Comparison of ENCODE assay signal across 8 mouse cellular contexts in genomic region chr10:86302318-86302648, GRCm38 (mm10). TPM values are rescaled to one million over a fixed set of nuclear protein-coding genes. Genes with fewer than 3 reads are reported as not detected.
DNase-seq lines count a peak whose midpoint lies in the region; ATAC-seq lines count a peak whose summit lies in the region.

No protein-coding gene starts in this region.

- DNase-seq in adrenal gland, postnatal 10 days: peak; percentile 37
- no peak for DNase-seq in adrenal gland, postnatal 4 days (ENCODE audit: low spot score in 2 of 2)
- no peak for DNase-seq in liver, embryonic 11.5 days (ENCODE audit: low spot score)
- no peak for DNase-seq in B cell, adult 2 months
- no peak for DNase-seq in layer of hippocampus, adult 11-12 months (ENCODE audit: low spot score)

- no peak for ATAC-seq in megakaryocyte, adult 5-6 weeks (ENCODE audit: poor library complexity, severe bottlenecking)
- no peak for ATAC-seq in liver, embryonic 11.5 days (replicated peaks; ENCODE audit: low FRiP score)
- no peak for ATAC-seq in stomach, embryonic 16.5 days (ENCODE audit: insufficient read depth, low FRiP score)

- peaks cover 34% of the 10 kb centered on the region for H3K27me3 ChIP-seq in megakaryocyte, embryonic 14.5 days (replicated peaks)
- peaks cover 11% of the 10 kb centered on the region; the same call in 1 of the 2 replicates for H3K27me3 ChIP-seq in liver, embryonic 11.5 days (replicated peaks; ENCODE audit: control insufficient read depth, insufficient read depth, low read length)
- H3K27me3 ChIP-seq in stomach, embryonic 16.5 days (ENCODE audit: control insufficient read depth, insufficient read depth, low read length): 0 out of 2 replicates have a peak, but pooled peaks cover 5% of the 10 kb centered on the region

- no peaks in the 10 kb centered on the region for H3K9me3 ChIP-seq in megakaryocyte, embryonic 14.5 days
- no peaks in the 10 kb centered on the region for H3K9me3 ChIP-seq in liver, embryonic 11.5 days (ENCODE audit: control insufficient read depth, low read length)
- H3K9me3 ChIP-seq in stomach, embryonic 16.5 days (replicated peaks; ENCODE audit: control insufficient read depth, low read length): no peaks in the 10 kb centered on the region

- peak overlapping the region; percentile 95 for H3K4me3 ChIP-seq in megakaryocyte, embryonic 14.5 days (replicated peaks)
- H3K4me3 ChIP-seq in liver, embryonic 11.5 days (ENCODE audit: low read depth, low read length): peak overlapping the region; percentile 60
- H3K4me3 ChIP-seq in stomach, embryonic 16.5 days (replicated peaks; ENCODE audit: low read length): peak overlapping the region; percentile 68

- peak overlapping the region; percentile 98 for H3K4me2 ChIP-seq in liver, embryonic 11.5 days
- H3K4me2 ChIP-seq in stomach, embryonic 16.5 days (ENCODE audit: low read depth, low read length): peak overlapping the region; percentile 71

- 0 out of 2 replicates have a peak overlapping the region, but pooled peaks have one; percentile 30 for H3K9ac ChIP-seq in liver, embryonic 11.5 days (ENCODE audit: low read depth, low read length)
- peak overlapping the region; percentile 81 for H3K9ac ChIP-seq in stomach, embryonic 16.5 days (ENCODE audit: low read length)

- H3K36me3 ChIP-seq in megakaryocyte, embryonic 14.5 days (replicated peaks; ENCODE audit: low read length): peaks cover 18% of the 10 kb centered on the region
- H3K36me3 ChIP-seq in liver, embryonic 11.5 days (ENCODE audit: control insufficient read depth, insufficient read depth, low read length): no peaks in the 10 kb centered on the region
- no peaks in the 10 kb centered on the region for H3K36me3 ChIP-seq in stomach, embryonic 16.5 days (ENCODE audit: control insufficient read depth, insufficient read depth, low read length)

- H3K4me1 ChIP-seq in megakaryocyte, embryonic 14.5 days: peaks cover 68% of the 10 kb centered on the region
- H3K4me1 ChIP-seq in liver, embryonic 11.5 days (replicated peaks; ENCODE audit: control insufficient read depth, insufficient read depth, low read length): peaks cover 18% of the 10 kb centered on the region; the same call in 1 of the 2 replicates
- peaks cover 18% of the 10 kb centered on the region for H3K4me1 ChIP-seq in stomach, embryonic 16.5 days (ENCODE audit: control insufficient read depth, insufficient read depth, low read length)

- 68% methylated on average over 4 of the region's 4 CpGs for WGBS in liver, embryonic 11.5 days
- 56% methylated on average over 4 of the region's 4 CpGs for WGBS in stomach, embryonic 16.5 days

- 0 out of 2 replicates have a peak overlapping the region, but pooled peaks have one; percentile 19 for H3K27ac ChIP-seq in liver, embryonic 11.5 days (ENCODE audit: low read depth, low read length)
- peak overlapping the region; percentile 53 for H3K27ac ChIP-seq in stomach, embryonic 16.5 days (ENCODE audit: low read length)

RNA-seq across cellular contexts. Expression of gene Timp3, which starts 2.1 kb away (rescaled TPM):
- total RNA-seq in adrenal gland, postnatal 10 days (2021): 100 to 1,000 TPM; 209 to 211 TPM
- total RNA-seq in adrenal gland, postnatal 4 days (2021): 100 to 1,000 TPM; 314 to 316 TPM
- 18.9 and 27.4 TPM in 2 replicates for polyA plus RNA-seq in megakaryocyte, embryonic 14.5 days (2012; ENCODE audit: insufficient read depth, low replicate concordance)
- total RNA-seq in megakaryocyte, adult 5-6 weeks (2015): 0.04 TPM in 1 of 2 replicates, not detected in the other
- total RNA-seq in megakaryocyte, adult 5-6 weeks (2017): 0.08 and 0.44 TPM in 2 replicates
- 32.3 and 33.2 TPM in 2 replicates for polyA plus RNA-seq in liver, embryonic 11.5 days (2014; fragmentation: Nextera tagmentation; extraction: Ambion mirVana)
- 76.1 and 80.6 TPM in 2 replicates for polyA plus RNA-seq in stomach, embryonic 16.5 days (2015; fragmentation: Nextera tagmentation; extraction: Ambion mirVana)

Comparison
In these comparisons a context has a peak if more than half of its experiments do, and no peak if none do; other contexts are left out.
1. RNA of gene Timp3, which starts 2.1 kb away (total RNA-seq): 314 to 316 TPM in adrenal gland, postnatal 4 days and 209 to 211 TPM in adrenal gland, postnatal 10 days; 0.04 to 0.44 TPM in megakaryocyte, adult 5-6 weeks; every median in the first group is over 100 times any median in the second.
2. Peak in every context shown above with its lines, with median percentiles within 50 percentile points of each other: H3K4me3 ChIP-seq.